In genomic region chr16:83092059-83092458, GRCm38 (mm10) we compare ENCODE assay signal across 29 mouse cellular contexts.
DNase-seq lines count a peak whose midpoint lies in the region; ATAC-seq lines count a peak whose summit lies in the region.
"Had no signal": no experiment of that assay in that cellular context is flagged by ENCODE, and none has a peak within 500 bp of the region (broad histone marks: within the 10 kb centered on the region; RNA-seq: fewer than 3 reads in every experiment).

No protein-coding gene starts in this region.

- WGBS in embryonic facial prominence, embryonic 10.5 days: 43% methylated on average over 2 of the region's 2 CpGs
- 33% methylated on average over 2 of the region's 2 CpGs for WGBS in embryonic facial prominence, embryonic 14.5 days
- WGBS in intestine, embryonic 15.5 days: 77% methylated on average over 2 of the region's 2 CpGs
- 82% methylated on average over 2 of the region's 2 CpGs for WGBS in heart, embryonic 10.5 days

- no peak for ATAC-seq in embryonic facial prominence, embryonic 14.5 days (ENCODE audit: low read depth)
- ATAC-seq in CD4-positive, CD25-positive, alpha-beta regulatory T cell, adult 4 months: no peak
- ATAC-seq in intestine, embryonic 15.5 days: no peak
- ATAC-seq: forebrain, embryonic 15.5 days; hindbrain, embryonic 16.5 days; intestine, embryonic 16.5 days had no signal

- no peaks in the 10 kb centered on the region for H3K36me3 ChIP-seq in embryonic facial prominence, embryonic 10.5 days (replicated peaks)
- H3K36me3 ChIP-seq in embryonic facial prominence, embryonic 14.5 days (ENCODE audit: control insufficient read depth, insufficient read depth, low read length): no peaks in the 10 kb centered on the region
- no peaks in the 10 kb centered on the region for H3K36me3 ChIP-seq in intestine, embryonic 15.5 days
- no peaks in the 10 kb centered on the region for H3K36me3 ChIP-seq in heart, embryonic 10.5 days
- H3K36me3 ChIP-seq: embryonic facial prominence, embryonic 15.5 days; forebrain, embryonic 12.5 days; forebrain, embryonic 15.5 days; heart, embryonic 12.5 days; heart, embryonic 15.5 days; hindbrain, embryonic 10.5 days; hindbrain, embryonic 13.5 days had no signal

- DNase-seq in embryo, embryonic 10.5 days (ENCODE audit: low spot score): peak; percentile 19
- DNase-seq in embryonic facial prominence, embryonic 10.5 days (ENCODE audit: low spot score): peak; percentile 27
- peak; percentile 1 for DNase-seq in embryonic facial prominence, embryonic 14.5 days (ENCODE audit: low spot score)
- DNase-seq in heart, embryonic 10.5 days (ENCODE audit: low spot score): no peak
- DNase-seq: adrenal gland, adult 8-10 months; adrenal gland, postnatal 25 days; B cell, adult 2 months; cerebellum, adult 11-12 months; cerebellum, adult 8-10 months; cerebellum, postnatal 10 days; cerebellum, postnatal 36 days; gastrocnemius, postnatal 10 days; gastrocnemius, postnatal 36 days; heart, adult 11 months; heart, postnatal 10 days; heart, postnatal 36 days; kidney, adult 18-20 months; kidney, adult 9 months had no signal

- H3K4me2 ChIP-seq in embryonic facial prominence, embryonic 14.5 days (ENCODE audit: low read depth, low read length): no peak overlapping the region
- no peak overlapping the region for H3K4me2 ChIP-seq in intestine, embryonic 15.5 days (replicated peaks)
- H3K4me2 ChIP-seq: embryonic facial prominence, embryonic 15.5 days; forebrain, embryonic 12.5 days; forebrain, embryonic 15.5 days; heart, embryonic 12.5 days; heart, embryonic 15.5 days; hindbrain, embryonic 13.5 days had no signal

- H3K9me3 ChIP-seq in embryonic facial prominence, embryonic 10.5 days: no peaks in the 10 kb centered on the region
- no peaks in the 10 kb centered on the region for H3K9me3 ChIP-seq in embryonic facial prominence, embryonic 14.5 days (ENCODE audit: control insufficient read depth, low read length)
- H3K9me3 ChIP-seq in intestine, embryonic 15.5 days: no peaks in the 10 kb centered on the region
- H3K9me3 ChIP-seq in heart, embryonic 10.5 days: no peaks in the 10 kb centered on the region
- H3K9me3 ChIP-seq: embryonic facial prominence, embryonic 15.5 days; forebrain, embryonic 12.5 days; forebrain, embryonic 15.5 days; heart, embryonic 12.5 days; heart, embryonic 15.5 days; hindbrain, embryonic 10.5 days; hindbrain, embryonic 13.5 days had no signal

- H3K4me1 ChIP-seq in embryonic facial prominence, embryonic 10.5 days: no peaks in the 10 kb centered on the region
- no peaks in the 10 kb centered on the region for H3K4me1 ChIP-seq in embryonic facial prominence, embryonic 14.5 days (ENCODE audit: control insufficient read depth, insufficient read depth, low read length)
- H3K4me1 ChIP-seq in intestine, embryonic 15.5 days (replicated peaks): no peaks in the 10 kb centered on the region
- H3K4me1 ChIP-seq in heart, embryonic 10.5 days: no peaks in the 10 kb centered on the region
- H3K4me1 ChIP-seq: embryonic facial prominence, embryonic 15.5 days; forebrain, embryonic 12.5 days; forebrain, embryonic 15.5 days; heart, embryonic 12.5 days; heart, embryonic 15.5 days; hindbrain, embryonic 10.5 days; hindbrain, embryonic 13.5 days had no signal

- no peaks in the 10 kb centered on the region for H3K27me3 ChIP-seq in embryonic facial prominence, embryonic 10.5 days (replicated peaks; ENCODE audit: low read depth, poor library complexity, severe bottlenecking)
- H3K27me3 ChIP-seq in embryonic facial prominence, embryonic 14.5 days (replicated peaks; ENCODE audit: control insufficient read depth, insufficient read depth, low read length): no peaks in the 10 kb centered on the region
- H3K27me3 ChIP-seq in intestine, embryonic 15.5 days (replicated peaks): no peaks in the 10 kb centered on the region
- no peaks in the 10 kb centered on the region for H3K27me3 ChIP-seq in heart, embryonic 10.5 days (ENCODE audit: insufficient read depth, poor library complexity, severe bottlenecking)
- H3K27me3 ChIP-seq: embryonic facial prominence, embryonic 15.5 days; forebrain, embryonic 12.5 days; forebrain, embryonic 15.5 days; heart, embryonic 12.5 days; heart, embryonic 15.5 days; hindbrain, embryonic 13.5 days had no signal

- H3K4me3 ChIP-seq in embryonic facial prominence, embryonic 10.5 days: no peak overlapping the region
- H3K4me3 ChIP-seq in embryonic facial prominence, embryonic 14.5 days (ENCODE audit: low read depth, low read length): no peak overlapping the region
- no peak overlapping the region for H3K4me3 ChIP-seq in intestine, embryonic 15.5 days (replicated peaks)
- H3K4me3 ChIP-seq in heart, embryonic 10.5 days: no peak overlapping the region
- H3K4me3 ChIP-seq: embryonic facial prominence, embryonic 15.5 days; forebrain, embryonic 12.5 days; forebrain, embryonic 15.5 days; heart, embryonic 12.5 days; heart, embryonic 15.5 days; hindbrain, embryonic 10.5 days; hindbrain, embryonic 13.5 days had no signal

- no peak overlapping the region; the same call in 1 of the 2 replicates for H3K27ac ChIP-seq in embryonic facial prominence, embryonic 10.5 days (replicated peaks)
- H3K27ac ChIP-seq in embryonic facial prominence, embryonic 14.5 days (replicated peaks; ENCODE audit: low read depth, low read length): no peak overlapping the region
- no peak overlapping the region for H3K27ac ChIP-seq in intestine, embryonic 15.5 days
- no peak overlapping the region for H3K27ac ChIP-seq in heart, embryonic 10.5 days
- H3K27ac ChIP-seq: embryonic facial prominence, embryonic 15.5 days; forebrain, embryonic 12.5 days; forebrain, embryonic 15.5 days; heart, embryonic 15.5 days; hindbrain, embryonic 10.5 days; hindbrain, embryonic 13.5 days had no signal

- no peak overlapping the region for H3K9ac ChIP-seq in embryonic facial prominence, embryonic 14.5 days (ENCODE audit: low read depth, low read length)
- no peak overlapping the region for H3K9ac ChIP-seq in intestine, embryonic 15.5 days
- H3K9ac ChIP-seq: embryonic facial prominence, embryonic 15.5 days; forebrain, embryonic 12.5 days; forebrain, embryonic 15.5 days; heart, embryonic 12.5 days; heart, embryonic 15.5 days; hindbrain, embryonic 13.5 days had no signal
